Mouse (Mus musculus): ENCODE measurements around the gene Mgat4c. TPM values are rescaled to one million over a fixed set of nuclear protein-coding genes. Genes with fewer than 3 reads are reported as not detected.

The Mgat4c gene
- polyA plus RNA-seq (2016; fragmentation: Nextera tagmentation; extraction: Ambion mirVana) = 5.0 and 5.3 TPM in 2 replicates

DNA sequence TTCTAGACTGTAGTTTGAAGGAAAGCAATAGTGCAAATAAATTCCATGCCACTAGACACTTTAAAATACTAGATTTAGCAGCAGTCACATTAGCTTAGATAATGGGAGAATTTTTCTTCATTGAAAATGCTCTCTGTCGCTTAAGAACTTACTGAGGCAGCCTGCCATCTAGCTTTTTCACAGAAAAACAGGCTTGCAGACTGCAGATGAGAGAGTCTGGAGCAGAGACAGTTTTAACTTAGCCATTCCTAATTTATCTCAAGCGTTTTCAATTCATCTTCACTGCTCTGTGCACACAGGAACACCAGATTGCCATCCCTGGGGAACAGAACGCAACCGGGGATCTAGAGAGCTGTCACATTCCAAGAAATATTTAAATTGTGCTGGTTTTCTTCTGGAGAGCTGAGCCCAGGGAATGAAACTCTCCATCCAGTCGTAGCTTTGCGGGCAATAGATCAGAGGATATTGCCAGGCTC lies at the start of gene Mgat4c:
Gene Mgat4c, plus strand, starts transcription at position 51 of the 476 bp plus-strand sequence.
- no peak within 1 kb of the TSS for H3K4me3 ChIP-seq (replicated peaks)
- no peak within 1 kb of the TSS for H3K4me2 ChIP-seq
- no peaks in the 10 kb centered on the region for H3K4me1 ChIP-seq
- no peak within 1 kb of the TSS for H3K9ac ChIP-seq
- no peaks in the 10 kb centered on the region for H3K9me3 ChIP-seq
- no peaks in the 10 kb centered on the region for H3K36me3 ChIP-seq (replicated peaks)
- H3K27ac ChIP-seq = no peak within 1 kb of the TSS
- 0 out of 2 replicates have a peak, but pooled peaks have one; percentile 33 for ATAC-seq (ENCODE audit: low FRiP score)
- 68% methylated on average over 6 of the region's 6 CpGs for WGBS
- no peaks in the 10 kb centered on the region for H3K27me3 ChIP-seq

DNA sequence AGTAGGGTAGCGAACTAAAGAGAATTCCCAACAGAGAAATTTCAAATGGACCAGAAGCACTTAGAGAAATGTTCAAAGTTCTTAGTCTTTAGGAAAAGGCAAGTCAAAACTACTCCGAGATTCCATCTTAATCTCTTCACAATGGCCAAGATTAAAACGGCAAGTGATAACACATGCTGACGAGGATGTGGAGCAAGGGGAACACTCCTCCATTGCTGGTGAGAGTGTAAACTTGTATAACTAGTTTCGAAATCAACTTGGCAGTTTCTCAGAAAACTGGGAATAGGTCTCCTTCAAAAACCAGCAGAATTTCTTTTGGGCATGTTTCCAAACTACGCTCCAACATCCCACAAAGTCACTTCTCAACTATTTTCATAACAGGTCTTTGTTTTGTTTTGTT lies 46.0 kb upstream of the Mgat4c start:
- H3K27ac ChIP-seq = no peak overlapping the region
- no peak overlapping the region for H3K9ac ChIP-seq
- H3K4me1 ChIP-seq = no peaks in the 10 kb centered on the region
- no peaks in the 10 kb centered on the region for H3K9me3 ChIP-seq
- ATAC-seq (ENCODE audit: low FRiP score) = no peak
- no peak overlapping the region for H3K4me3 ChIP-seq (replicated peaks)
- 84% methylated on average over 6 of the region's 6 CpGs for WGBS
- H3K36me3 ChIP-seq (replicated peaks) = no peaks in the 10 kb centered on the region
- no peak overlapping the region for H3K4me2 ChIP-seq
- no peaks in the 10 kb centered on the region for H3K27me3 ChIP-seq

DNA sequence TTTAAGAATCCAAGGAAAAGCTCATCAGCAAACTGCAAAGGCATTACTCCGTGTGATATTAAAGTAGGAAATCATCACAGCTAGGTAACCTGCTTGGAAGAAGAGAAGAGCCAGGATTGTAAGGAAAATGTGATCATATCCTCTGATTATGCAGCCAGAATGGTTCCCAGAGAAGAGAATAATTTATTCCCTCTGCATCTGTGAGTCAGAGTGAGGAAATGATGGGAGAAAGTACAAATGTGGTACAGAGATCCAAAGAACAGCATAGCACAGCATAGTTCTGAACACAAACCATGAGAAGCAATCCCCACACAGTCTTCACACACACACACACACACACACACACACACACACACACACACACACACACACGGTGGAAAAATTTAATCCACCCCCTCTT lies 40.2 kb upstream of the Mgat4c start:
- no peak for ATAC-seq (ENCODE audit: low FRiP score)
- H3K27me3 ChIP-seq = no peaks in the 10 kb centered on the region
- no peak overlapping the region for H3K4me2 ChIP-seq
- H3K9ac ChIP-seq = no peak overlapping the region
- no peaks in the 10 kb centered on the region for H3K4me1 ChIP-seq
- H3K27ac ChIP-seq = no peak overlapping the region
- H3K9me3 ChIP-seq = no peaks in the 10 kb centered on the region
- H3K36me3 ChIP-seq (replicated peaks) = no peaks in the 10 kb centered on the region
- WGBS = 91% methylated on average over 2 of the region's 2 CpGs
- no peak overlapping the region for H3K4me3 ChIP-seq (replicated peaks)

DNA sequence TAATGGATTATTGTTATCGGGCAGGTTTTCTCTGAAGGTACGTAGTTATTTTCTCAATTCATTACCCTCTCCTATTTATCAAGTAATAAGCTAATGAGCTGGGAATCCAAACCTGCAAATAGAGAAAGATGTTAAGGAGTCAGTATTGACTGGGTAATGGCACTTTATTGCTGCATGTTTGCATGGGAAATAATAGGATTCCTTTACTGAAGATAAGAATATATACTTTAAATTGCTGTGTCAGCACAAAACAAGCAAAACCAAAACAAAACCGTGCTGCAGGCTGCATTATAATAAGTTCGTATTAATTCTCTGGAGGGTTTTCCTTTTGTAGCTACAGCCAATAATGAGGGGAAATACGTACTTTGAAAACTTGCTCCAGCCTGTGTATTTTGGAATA lies 627 bp downstream of the Mgat4c start:
- no peaks in the 10 kb centered on the region for H3K27me3 ChIP-seq
- no peaks in the 10 kb centered on the region for H3K4me1 ChIP-seq
- WGBS = 66% methylated on average over 5 of the region's 5 CpGs
- ATAC-seq (ENCODE audit: low FRiP score) = no peak
- no peaks in the 10 kb centered on the region for H3K9me3 ChIP-seq
- no peak overlapping the region for H3K9ac ChIP-seq
- H3K4me2 ChIP-seq = no peak overlapping the region
- no peaks in the 10 kb centered on the region for H3K36me3 ChIP-seq (replicated peaks)
- H3K4me3 ChIP-seq (replicated peaks) = no peak overlapping the region
- H3K27ac ChIP-seq = no peak overlapping the region

DNA sequence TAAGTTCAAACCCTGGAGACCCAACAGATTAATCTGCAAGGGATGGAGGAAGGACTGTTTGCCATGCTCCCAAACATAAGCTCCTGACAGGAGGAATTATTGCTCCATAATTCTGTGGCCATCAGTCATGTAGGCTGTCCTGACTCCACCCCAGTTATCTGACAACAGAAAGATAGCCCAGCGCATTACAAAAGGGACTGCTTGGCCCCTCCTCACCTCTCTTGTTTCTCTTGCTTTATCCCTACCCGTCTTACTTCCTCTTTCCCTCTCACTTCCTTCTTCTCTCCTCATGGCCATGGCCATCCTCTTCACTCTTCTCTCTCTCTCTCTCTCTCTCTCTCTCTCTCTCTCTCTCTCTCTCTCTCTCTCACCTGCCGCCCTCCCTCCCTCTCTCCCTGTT lies 80.5 kb downstream of the Mgat4c start:
- H3K9ac ChIP-seq = no peak overlapping the region
- no peak overlapping the region for H3K4me3 ChIP-seq (replicated peaks)
- H3K4me1 ChIP-seq = no peaks in the 10 kb centered on the region
- no peak for ATAC-seq (ENCODE audit: low FRiP score)
- H3K9me3 ChIP-seq = no peaks in the 10 kb centered on the region
- H3K27me3 ChIP-seq = no peaks in the 10 kb centered on the region
- H3K36me3 ChIP-seq (replicated peaks) = no peaks in the 10 kb centered on the region
- no peak overlapping the region for H3K27ac ChIP-seq
- H3K4me2 ChIP-seq = no peak overlapping the region
- 89% methylated on average over 3 of the region's 3 CpGs for WGBS

DNA sequence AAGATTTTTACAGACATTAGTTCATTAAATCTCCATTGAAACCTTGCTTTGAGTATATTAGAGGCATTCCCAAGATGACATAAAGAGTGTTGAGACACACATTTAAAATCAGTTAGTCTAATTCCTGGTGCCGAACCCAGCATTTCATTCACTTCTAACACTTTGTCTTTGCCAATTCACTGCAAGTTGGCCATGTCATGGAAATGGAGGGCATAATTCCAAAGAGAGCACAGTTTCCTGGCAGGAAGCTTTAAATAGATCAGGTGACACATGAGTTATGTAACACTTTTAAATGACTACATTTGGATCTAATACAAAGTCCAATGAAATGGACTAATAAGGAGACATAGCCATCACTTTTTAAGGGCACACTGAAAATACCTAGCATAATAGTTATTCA lies 89.4 kb downstream of the Mgat4c start:
- no peak overlapping the region for H3K4me2 ChIP-seq
- no peak overlapping the region for H3K4me3 ChIP-seq (replicated peaks)
- H3K36me3 ChIP-seq (replicated peaks) = no peaks in the 10 kb centered on the region
- no peak overlapping the region for H3K27ac ChIP-seq
- 86% methylated on average over 1 of the region's 1 CpGs for WGBS
- no peaks in the 10 kb centered on the region for H3K9me3 ChIP-seq
- no peaks in the 10 kb centered on the region for H3K27me3 ChIP-seq
- no peak overlapping the region for H3K9ac ChIP-seq
- no peaks in the 10 kb centered on the region for H3K4me1 ChIP-seq
- no peak for ATAC-seq (ENCODE audit: low FRiP score)

DNA sequence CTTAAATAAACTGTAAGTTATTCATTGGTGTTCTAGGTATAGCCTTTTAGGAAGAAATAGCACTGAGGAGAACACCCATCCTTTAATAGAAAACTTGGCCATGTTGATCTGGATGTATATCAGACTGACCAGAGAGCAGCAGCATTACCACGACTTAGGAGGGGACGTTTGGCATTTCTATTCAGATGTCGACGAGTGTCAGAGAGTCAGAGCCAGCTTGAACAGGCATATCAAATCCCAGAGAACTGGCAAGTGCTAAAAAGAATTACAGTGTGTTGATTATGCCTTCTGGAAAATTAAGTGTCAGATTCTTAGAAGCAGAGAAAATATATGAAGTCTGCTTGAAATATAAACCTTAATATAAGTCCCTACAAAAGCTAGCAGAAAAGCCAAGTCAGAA lies 89.9 kb downstream of the Mgat4c start:
- no peaks in the 10 kb centered on the region for H3K36me3 ChIP-seq (replicated peaks)
- no peaks in the 10 kb centered on the region for H3K27me3 ChIP-seq
- no peak overlapping the region for H3K4me3 ChIP-seq (replicated peaks)
- no peaks in the 10 kb centered on the region for H3K9me3 ChIP-seq
- no peak for ATAC-seq (ENCODE audit: low FRiP score)
- no peak overlapping the region for H3K4me2 ChIP-seq
- no peak overlapping the region for H3K27ac ChIP-seq
- WGBS = 80% methylated on average over 4 of the region's 4 CpGs
- H3K4me1 ChIP-seq = no peaks in the 10 kb centered on the region
- H3K9ac ChIP-seq = no peak overlapping the region

DNA sequence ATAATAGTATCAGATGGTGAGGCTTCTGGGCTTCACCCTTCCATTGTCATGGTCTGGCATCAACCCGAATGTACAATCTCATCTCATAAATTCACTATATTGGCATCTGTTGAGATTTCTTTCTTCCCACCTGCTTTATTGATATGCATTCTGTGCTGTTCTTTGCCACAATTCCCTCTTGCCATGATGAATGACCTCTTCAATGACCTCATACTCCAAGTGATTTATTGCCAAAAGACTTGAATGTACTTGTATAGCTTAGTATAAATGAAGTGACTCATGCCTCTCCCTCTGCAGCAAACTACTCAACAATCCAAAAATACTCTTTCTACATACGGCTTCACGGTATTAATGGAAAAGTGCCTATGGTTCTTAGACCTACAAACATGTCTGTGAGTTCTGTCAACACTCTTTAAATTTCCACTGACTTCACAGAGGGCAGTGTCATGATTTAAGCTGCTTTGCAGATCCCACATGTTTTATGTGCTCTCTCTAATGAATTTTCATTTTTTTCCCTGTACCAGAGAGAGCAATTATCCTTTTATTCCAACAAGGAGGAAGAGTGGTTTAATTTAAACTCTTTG lies 102.0 kb downstream of the Mgat4c start:
- no peaks in the 10 kb centered on the region for H3K9me3 ChIP-seq
- 89% methylated on average over 3 of the region's 3 CpGs for WGBS
- no peaks in the 10 kb centered on the region for H3K36me3 ChIP-seq (replicated peaks)
- H3K4me3 ChIP-seq (replicated peaks) = no peak overlapping the region
- H3K9ac ChIP-seq = no peak overlapping the region
- no peak overlapping the region for H3K27ac ChIP-seq
- no peaks in the 10 kb centered on the region for H3K4me1 ChIP-seq
- no peaks in the 10 kb centered on the region for H3K27me3 ChIP-seq
- no peak for ATAC-seq (ENCODE audit: low FRiP score)
- H3K4me2 ChIP-seq = no peak overlapping the region

DNA sequence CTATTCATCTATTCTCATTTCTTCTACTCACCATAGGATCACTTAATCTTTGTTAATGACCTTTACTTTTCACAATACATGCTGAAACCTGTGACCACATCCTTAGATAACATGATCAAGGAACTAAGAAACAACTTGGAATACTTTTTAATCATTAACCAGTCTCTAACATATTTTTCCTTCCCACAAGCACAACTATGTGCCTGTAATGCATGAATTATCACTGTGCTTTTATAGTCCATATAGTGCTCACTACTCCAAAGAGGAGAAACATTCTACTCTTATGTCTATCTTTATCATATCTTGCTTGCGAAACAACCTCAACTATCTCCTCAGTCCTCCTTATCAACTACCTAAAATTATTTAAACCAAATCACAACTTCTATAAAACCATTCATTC lies 114.2 kb downstream of the Mgat4c start:
- Histone ChIP-seq H3K9me3 (no peaks in the 10 kb centered on the region), H3K4me2 (no peak overlapping the region), H3K4me1 (no peaks in the 10 kb centered on the region), H3K27ac (no peak overlapping the region), H3K27me3 (no peaks in the 10 kb centered on the region), H3K4me3 (replicated peaks) (no peak overlapping the region), H3K36me3 (replicated peaks) (no peaks in the 10 kb centered on the region), H3K9ac (no peak overlapping the region)
- 94% methylated on average over 1 of the region's 1 CpGs for WGBS
- ATAC-seq (ENCODE audit: low FRiP score) = no peak

DNA sequence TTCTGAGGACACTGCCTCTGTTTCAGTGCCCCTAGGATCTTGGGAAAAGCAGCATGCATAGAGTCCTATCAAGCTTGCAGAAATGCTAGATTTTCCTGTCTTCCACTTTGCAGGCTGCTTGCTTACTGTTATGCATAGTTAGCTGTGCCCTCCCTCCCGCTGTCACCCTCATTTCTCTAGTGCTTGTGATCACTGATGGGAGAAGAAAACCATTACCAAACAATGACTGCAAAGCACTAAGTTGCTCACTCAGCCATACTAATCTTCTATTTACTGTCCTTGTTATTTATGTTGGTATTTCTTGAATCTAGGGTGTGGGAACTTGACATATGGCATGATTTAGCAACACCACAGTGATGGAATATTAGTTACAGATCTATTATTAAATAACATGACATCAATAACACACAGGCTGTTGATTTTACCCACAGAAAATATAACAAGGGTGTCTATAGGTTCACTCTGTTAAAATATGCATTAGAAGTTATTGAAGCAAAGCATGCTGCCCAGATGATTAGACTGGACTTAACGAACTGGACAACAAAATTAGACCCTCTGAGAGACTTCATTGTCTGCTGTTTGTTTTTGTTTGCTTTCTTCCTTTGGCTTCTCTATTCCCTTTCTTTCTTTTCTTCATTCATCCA lies 117.7 kb downstream of the Mgat4c start:
- Histone ChIP-seq H3K4me1 (no peaks in the 10 kb centered on the region), H3K9ac (no peak overlapping the region), H3K27me3 (no peaks in the 10 kb centered on the region), H3K27ac (no peak overlapping the region), H3K9me3 (no peaks in the 10 kb centered on the region), H3K4me2 (no peak overlapping the region), H3K4me3 (replicated peaks) (no peak overlapping the region), H3K36me3 (replicated peaks) (no peaks in the 10 kb centered on the region)
- 19% methylated on average over 2 of the region's 2 CpGs for WGBS
- peak; percentile 77 for ATAC-seq (ENCODE audit: low FRiP score)

DNA sequence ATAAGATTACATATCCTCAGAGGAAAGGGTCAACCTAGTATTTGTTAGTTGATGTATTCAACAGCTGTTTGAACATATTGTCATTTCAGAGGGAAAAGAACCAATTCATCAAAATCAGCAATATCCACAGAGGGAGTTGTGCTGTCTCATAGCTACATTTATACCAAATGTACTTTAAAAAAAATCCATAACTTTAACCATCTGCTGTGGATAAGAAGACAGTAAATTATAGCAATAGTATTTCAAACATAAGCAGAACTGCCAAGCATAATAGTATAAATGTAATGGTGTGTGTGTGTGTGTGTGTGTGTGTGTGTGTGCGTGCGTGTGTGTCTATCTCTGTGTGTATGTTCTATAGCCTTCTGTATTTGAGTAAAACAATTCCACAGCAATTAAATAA lies 127.5 kb downstream of the Mgat4c start:
- Histone ChIP-seq H3K36me3 (replicated peaks) (no peaks in the 10 kb centered on the region), H3K27me3 (no peaks in the 10 kb centered on the region), H3K4me2 (no peak overlapping the region), H3K9me3 (no peaks in the 10 kb centered on the region), H3K4me1 (no peaks in the 10 kb centered on the region), H3K4me3 (replicated peaks) (no peak overlapping the region), H3K9ac (no peak overlapping the region), H3K27ac (no peak overlapping the region)
- 91% methylated on average over 2 of the region's 2 CpGs for WGBS
- ATAC-seq (ENCODE audit: low FRiP score) = no peak

DNA sequence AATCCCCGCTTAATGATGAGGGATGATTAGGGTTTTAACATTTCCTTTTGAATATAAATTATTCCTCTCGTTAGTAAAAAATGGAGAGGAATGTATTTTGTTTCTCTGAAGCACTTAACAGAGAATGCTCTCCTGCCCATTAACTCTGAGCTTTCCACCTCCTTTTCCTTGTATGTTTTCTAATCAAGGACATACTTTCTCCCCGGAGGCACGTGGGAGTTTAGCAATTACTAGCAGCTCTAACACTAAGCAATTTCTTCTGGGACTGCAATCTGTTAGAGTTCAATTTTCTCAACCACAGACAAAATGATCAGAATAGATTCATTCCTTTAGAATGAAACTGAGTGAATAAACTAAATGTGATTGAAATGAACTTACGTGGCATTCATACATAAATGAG lies 135.6 kb downstream of the Mgat4c start:
- peak; percentile 57; the same call in 1 of the 2 replicates for ATAC-seq (ENCODE audit: low FRiP score)
- no peak overlapping the region for H3K4me3 ChIP-seq (replicated peaks)
- no peak overlapping the region for H3K9ac ChIP-seq
- 42% methylated on average over 5 of the region's 5 CpGs for WGBS
- H3K27ac ChIP-seq = no peak overlapping the region
- no peak overlapping the region for H3K4me2 ChIP-seq
- H3K27me3 ChIP-seq = no peaks in the 10 kb centered on the region
- H3K36me3 ChIP-seq (replicated peaks) = no peaks in the 10 kb centered on the region
- H3K4me1 ChIP-seq = no peaks in the 10 kb centered on the region
- no peaks in the 10 kb centered on the region for H3K9me3 ChIP-seq

DNA sequence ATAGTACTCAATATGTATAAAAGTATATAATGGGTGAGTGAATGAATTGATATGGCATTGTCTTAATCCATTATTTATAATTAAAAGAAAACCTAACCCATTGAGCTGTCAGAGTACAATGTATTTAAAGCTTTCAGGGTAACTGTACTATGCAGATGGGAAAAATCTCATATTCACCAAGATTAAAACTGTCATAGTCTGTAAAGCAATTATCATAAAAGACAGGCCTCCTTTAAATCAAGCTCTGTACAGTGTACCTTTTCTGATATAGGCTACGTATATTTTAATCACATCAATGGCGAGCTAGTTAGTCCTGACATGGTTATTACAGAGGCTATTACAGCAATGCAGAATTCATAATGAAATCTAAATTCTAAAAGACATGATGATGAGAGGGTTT lies 146.7 kb downstream of the Mgat4c start:
- no peak overlapping the region for H3K4me3 ChIP-seq (replicated peaks)
- no peaks in the 10 kb centered on the region for H3K9me3 ChIP-seq
- ATAC-seq (ENCODE audit: low FRiP score) = no peak
- H3K4me2 ChIP-seq = no peak overlapping the region
- H3K4me1 ChIP-seq = no peaks in the 10 kb centered on the region
- no peaks in the 10 kb centered on the region for H3K27me3 ChIP-seq
- no peak overlapping the region for H3K27ac ChIP-seq
- WGBS = 89% methylated on average over 2 of the region's 2 CpGs
- H3K9ac ChIP-seq = no peak overlapping the region
- H3K36me3 ChIP-seq (replicated peaks) = no peaks in the 10 kb centered on the region
